Mouse (Mus musculus): ENCODE measurements around the gene Erf.

DNA sequence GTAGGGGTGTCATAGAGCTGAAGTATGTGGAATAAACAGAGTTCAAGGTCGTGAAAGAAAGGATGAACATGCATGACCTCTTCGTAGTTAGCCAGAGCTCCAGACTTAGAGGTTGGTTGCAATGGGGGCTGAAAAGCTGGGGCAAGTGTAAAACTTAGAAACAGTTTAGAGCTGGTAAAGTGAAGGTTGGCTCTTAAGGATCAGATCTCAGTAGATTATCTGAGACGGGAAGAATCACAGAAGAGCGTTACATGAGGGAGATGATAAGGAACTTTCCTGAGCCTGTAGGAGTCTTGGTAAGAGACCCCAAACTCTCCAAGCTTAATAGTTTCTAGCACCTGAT lies 27.4 kb upstream of the Erf start:
- TF ChIP-seq CTCF (IDR thresholded peaks at IDR 0.05; ENCODE audit: extremely low read depth, insufficient read length, insufficient replicate concordance, low read depth, low read length) (no peak), POLR2A (IDR thresholded peaks at IDR 0.05; ENCODE audit: low read depth, low read length) (no peak)

Data from small intestine, adult 2 months (tissue).